Mouse (Mus musculus): ENCODE results near the gene M1ap. TPM values are rescaled to one million over a fixed set of nuclear protein-coding genes. Genes with fewer than 3 reads are reported as not detected.

M1ap gene
- total and polyA plus RNA-seq, 2 experiments from 2014 or later: 0.10 TPM

DNA sequence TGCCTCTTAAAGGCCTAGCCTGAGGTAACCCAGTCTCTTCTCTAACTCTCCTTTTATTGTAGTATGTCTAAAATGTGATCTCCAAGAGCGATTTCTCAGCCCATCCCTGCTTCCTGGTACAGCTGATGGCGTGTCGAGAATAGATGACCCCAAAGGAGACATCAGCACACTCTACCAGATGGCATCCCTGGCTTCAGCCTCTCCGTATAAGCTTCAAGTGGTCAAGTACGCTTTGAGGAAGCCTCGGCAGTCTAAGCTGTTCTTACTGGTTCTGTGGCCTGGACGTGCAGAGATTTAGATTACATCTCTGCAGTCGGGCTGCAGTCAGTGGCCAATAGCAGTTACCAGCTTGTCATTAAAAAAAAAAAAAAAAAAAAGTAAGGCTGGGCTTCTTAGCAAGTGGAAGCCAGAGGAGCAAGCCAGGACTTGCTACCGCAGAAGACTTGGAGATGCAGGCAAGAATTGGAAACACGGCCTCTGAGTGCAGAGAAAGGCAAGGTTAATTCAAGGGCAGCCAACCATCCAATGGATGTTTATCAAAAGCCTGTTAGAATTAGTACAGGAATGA, 58.8 kb downstream of the M1ap start:
- Histone ChIP-seq H3K36me3 (ENCODE audit: insufficient read depth) (no peaks in the 10 kb centered on the region), H3K4me1 (ENCODE audit: insufficient read depth) (no peaks in the 10 kb centered on the region), H3K27ac (ENCODE audit: low read depth, low read length) (no peak overlapping the region), H3K9ac (no peak overlapping the region), H3K4me2 (ENCODE audit: low read depth) (no peak overlapping the region), H3K9me3 (ENCODE audit: low read length) (no peaks in the 10 kb centered on the region), H3K27me3 (ENCODE audit: insufficient read depth, low read length) (no peaks in the 10 kb centered on the region), H3K4me3 (ENCODE audit: low read depth, low read length) (no peak overlapping the region)
- 80% methylated on average over 10 of the region's 10 CpGs for WGBS
- TF ChIP-seq CTCF (IDR thresholded peaks at IDR 0.05; ENCODE audit: low read depth): no peak
- DNase-seq: no peak
- ATAC-seq: no peak

GRCm38 (mm10) chr6:83006114-83006513, 59.4 kb downstream of the M1ap start:
- WGBS: 87% methylated on average over 6 of the region's 6 CpGs
- Histone ChIP-seq H3K4me2 (ENCODE audit: low read depth) (no peak overlapping the region), H3K4me3 (ENCODE audit: low read depth, low read length) (no peak overlapping the region), H3K27ac (ENCODE audit: low read depth, low read length) (no peak overlapping the region), H3K4me1 (ENCODE audit: insufficient read depth) (no peaks in the 10 kb centered on the region), H3K9ac (no peak overlapping the region), H3K36me3 (ENCODE audit: insufficient read depth) (no peaks in the 10 kb centered on the region), H3K27me3 (ENCODE audit: insufficient read depth, low read length) (no peaks in the 10 kb centered on the region), H3K9me3 (ENCODE audit: low read length) (no peaks in the 10 kb centered on the region)
- ATAC-seq (no peak), DNase-seq (no peak)
- no peak for TF ChIP-seq CTCF (IDR thresholded peaks at IDR 0.05; ENCODE audit: low read depth)

- Histone ChIP-seq H3K36me3 (ENCODE audit: insufficient read depth) (no peaks in the 10 kb centered on the region), H3K27ac (ENCODE audit: low read depth, low read length) (no peak overlapping the region), H3K4me1 (ENCODE audit: insufficient read depth) (no peaks in the 10 kb centered on the region), H3K27me3 (ENCODE audit: insufficient read depth, low read length) (no peaks in the 10 kb centered on the region; the same call in 1 of the 2 replicates), H3K4me3 (ENCODE audit: low read depth, low read length) (no peak overlapping the region), H3K4me2 (ENCODE audit: low read depth) (no peak overlapping the region), H3K9ac (no peak overlapping the region), H3K9me3 (ENCODE audit: low read length) (no peaks in the 10 kb centered on the region)
- WGBS: 81% methylated on average over 3 of the region's 3 CpGs
- TF ChIP-seq CTCF (IDR thresholded peaks at IDR 0.05; ENCODE audit: low read depth): no peak
- DNase-seq: no peak
- no peak for ATAC-seq
Observed at GRCm38 (mm10) chr6:83008659-83009058, 62.0 kb downstream of the M1ap start.

- no peak overlapping the region for H3K9ac ChIP-seq
- 77% methylated on average over 7 of the region's 7 CpGs for WGBS
- H3K4me3 ChIP-seq (ENCODE audit: low read depth, low read length): no peak overlapping the region
- H3K27me3 ChIP-seq (ENCODE audit: insufficient read depth, low read length): no peaks in the 10 kb centered on the region; the same call in 1 of the 2 replicates
- H3K4me1 ChIP-seq (ENCODE audit: insufficient read depth): no peaks in the 10 kb centered on the region
- DNase-seq: no peak
- no peak overlapping the region for H3K4me2 ChIP-seq (ENCODE audit: low read depth)
- ATAC-seq: no peak
- H3K36me3 ChIP-seq (ENCODE audit: insufficient read depth): no peaks in the 10 kb centered on the region
- no peak overlapping the region for H3K27ac ChIP-seq (ENCODE audit: low read depth, low read length)
- no peaks in the 10 kb centered on the region for H3K9me3 ChIP-seq (ENCODE audit: low read length)
- TF ChIP-seq CTCF (IDR thresholded peaks at IDR 0.05; ENCODE audit: low read depth): no peak
Observed at GRCm38 (mm10) chr6:83010010-83010409, 63.3 kb downstream of the M1ap start.

DNA sequence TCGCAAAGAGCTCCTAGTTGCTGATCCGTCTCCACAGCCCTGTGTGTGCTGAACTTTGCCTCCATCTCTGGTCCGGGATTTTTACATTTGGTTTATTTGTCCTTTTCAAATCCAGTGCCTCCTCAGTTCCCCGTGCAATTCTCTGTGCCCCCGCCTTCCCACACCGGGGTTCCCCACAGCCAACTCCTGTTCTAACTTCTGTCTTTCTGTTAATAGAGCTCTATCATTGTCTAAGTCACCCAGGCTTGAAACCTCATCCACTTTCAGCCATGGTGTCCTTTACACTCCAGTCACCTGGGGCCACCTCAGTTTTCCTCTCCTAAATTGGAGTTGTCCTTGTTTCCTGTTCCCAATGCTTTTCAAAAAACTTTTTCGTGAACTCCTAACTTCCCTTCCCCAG, 64.6 kb downstream of the M1ap start:
- Histone ChIP-seq H3K27ac (ENCODE audit: low read depth, low read length) (no peak overlapping the region), H3K9ac (no peak overlapping the region), H3K9me3 (ENCODE audit: low read length) (no peaks in the 10 kb centered on the region), H3K27me3 (ENCODE audit: insufficient read depth, low read length) (no peaks in the 10 kb centered on the region; the same call in 1 of the 2 replicates), H3K4me3 (ENCODE audit: low read depth, low read length) (no peak overlapping the region), H3K4me2 (ENCODE audit: low read depth) (no peak overlapping the region), H3K4me1 (ENCODE audit: insufficient read depth) (no peaks in the 10 kb centered on the region), H3K36me3 (ENCODE audit: insufficient read depth) (no peaks in the 10 kb centered on the region)
- no peak for TF ChIP-seq CTCF (IDR thresholded peaks at IDR 0.05; ENCODE audit: low read depth)
- no peak for DNase-seq
- ATAC-seq: no peak
- WGBS: 86% methylated on average over 7 of the region's 7 CpGs

GRCm38 (mm10) chr6:83011756-83012155, 65.1 kb downstream of the M1ap start:
- Histone ChIP-seq H3K36me3 (ENCODE audit: insufficient read depth) (no peaks in the 10 kb centered on the region), H3K4me3 (ENCODE audit: low read depth, low read length) (no peak overlapping the region), H3K27ac (ENCODE audit: low read depth, low read length) (no peak overlapping the region), H3K9ac (no peak overlapping the region), H3K27me3 (ENCODE audit: insufficient read depth, low read length) (no peaks in the 10 kb centered on the region; the same call in 1 of the 2 replicates), H3K4me2 (ENCODE audit: low read depth) (no peak overlapping the region), H3K9me3 (ENCODE audit: low read length) (no peaks in the 10 kb centered on the region), H3K4me1 (ENCODE audit: insufficient read depth) (no peaks in the 10 kb centered on the region)
- WGBS: 80% methylated on average over 6 of the region's 6 CpGs
- no peak for TF ChIP-seq CTCF (IDR thresholded peaks at IDR 0.05; ENCODE audit: low read depth)
- ATAC-seq: no peak
- DNase-seq: no peak

DNA sequence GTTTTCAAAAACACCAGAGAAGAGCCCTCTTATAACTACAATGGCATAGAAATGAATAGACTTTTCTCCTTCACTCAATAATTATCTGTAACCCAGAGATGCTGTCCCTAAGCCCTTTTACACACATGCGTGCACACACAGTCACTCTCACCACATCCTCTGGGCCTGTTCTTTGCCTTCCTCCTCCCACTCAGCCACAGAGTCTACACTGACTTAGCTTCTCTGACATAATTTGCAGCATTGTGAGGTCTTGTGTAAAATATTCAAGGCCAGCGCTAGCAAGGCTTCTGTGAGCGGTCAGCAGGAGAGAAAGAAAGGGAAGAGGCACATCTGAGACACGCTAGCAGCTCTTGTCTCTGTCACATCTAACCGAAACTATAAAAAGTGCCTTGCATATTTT, 66.7 kb downstream of the M1ap start:
- no peak for DNase-seq
- WGBS: 62% methylated on average over 5 of the region's 5 CpGs
- no peaks in the 10 kb centered on the region for H3K36me3 ChIP-seq (ENCODE audit: insufficient read depth)
- H3K4me1 ChIP-seq (ENCODE audit: insufficient read depth): no peaks in the 10 kb centered on the region
- H3K9me3 ChIP-seq (ENCODE audit: low read length): no peaks in the 10 kb centered on the region
- no peak overlapping the region for H3K27ac ChIP-seq (ENCODE audit: low read depth, low read length)
- no peaks in the 10 kb centered on the region; the same call in 1 of the 2 replicates for H3K27me3 ChIP-seq (ENCODE audit: insufficient read depth, low read length)
- no peak overlapping the region for H3K4me3 ChIP-seq (ENCODE audit: low read depth, low read length)
- TF ChIP-seq CTCF (IDR thresholded peaks at IDR 0.05; ENCODE audit: low read depth): no peak
- H3K9ac ChIP-seq: no peak overlapping the region
- no peak for ATAC-seq
- no peak overlapping the region for H3K4me2 ChIP-seq (ENCODE audit: low read depth)
